Mouse (Mus musculus) bone marrow macrophage, adult 2 months (primary cell): ENCODE measurements at regions not wholly inside any gene's neighbourhood (a gene's known extent, or its start where the extent isn't known, plus 50 kb on each side); places are given as distances from the start of the nearest gene placed in this dataset.

Source experiments
- CTCF ChIP-seq: IDR thresholded peaks from 2 replicates; pipeline ENCODE4 v1.5.1; 2012; ENCODE audit warnings: low read depth, mild to moderate bottlenecking, low read length, moderate library complexity
- POLR2A ChIP-seq: IDR thresholded peaks from 2 replicates; pipeline ENCODE4 v1.6.1; 2012; ENCODE audit warnings: mild to moderate bottlenecking, low read depth, low read length, borderline replicate concordance

DNA sequence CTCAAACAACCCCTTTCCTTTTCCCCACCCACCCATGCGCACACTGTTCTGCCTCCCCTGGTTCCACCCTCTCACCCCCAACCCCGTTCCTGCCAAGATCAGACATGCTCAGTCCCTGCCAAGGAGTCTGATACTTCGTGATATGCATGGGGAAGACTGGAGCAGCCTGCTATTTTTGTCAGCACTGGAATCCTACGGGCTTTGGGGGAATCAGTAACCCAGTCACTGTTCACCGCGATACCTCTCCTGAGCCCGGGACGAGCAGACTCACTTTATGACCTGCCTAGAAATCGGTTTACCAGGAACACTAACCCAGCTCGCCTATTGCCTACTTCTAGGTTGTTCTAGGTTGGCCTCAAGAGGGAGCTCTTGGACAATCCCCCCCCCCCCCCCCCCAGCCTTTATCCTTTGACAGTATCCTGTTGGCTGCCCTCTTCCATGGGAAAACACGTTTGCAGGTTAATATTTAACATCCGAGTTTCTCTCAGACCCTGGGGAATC lies 110.2 kb downstream of the Ddx11 start:
- TF ChIP-seq POLR2A (no peak), CTCF (no peak)
